ENCODE assay signal across 10 mouse cellular contexts in genomic region chr13:93840146-93840545, GRCm38 (mm10).
DNase-seq lines count a peak whose midpoint lies in the region; ATAC-seq and TF ChIP-seq lines count a peak whose summit lies in the region.
"Had no signal": no experiment of that assay in that cellular context is flagged by ENCODE, and none has a peak within 500 bp of the region (broad histone marks: within the 10 kb centered on the region; RNA-seq: fewer than 3 reads in every experiment).

No protein-coding gene starts in this region.

- H3K27ac ChIP-seq in forebrain, embryonic 10.5 days = peak overlapping the region; percentile 79
- H3K27ac ChIP-seq in forebrain, embryonic 16.5 days (ENCODE audit: low read length) = no peak overlapping the region; the same call in 1 of the 2 replicates
- peak overlapping the region; percentile 90 for H3K27ac ChIP-seq in midbrain, embryonic 11.5 days (ENCODE audit: low read depth, low read length)
- no peak overlapping the region for H3K27ac ChIP-seq in midbrain, embryonic 15.5 days
- peak overlapping the region; percentile 77 for H3K27ac ChIP-seq in heart, postnatal 0 days (ENCODE audit: low read depth)
- peak overlapping the region; percentile 68; the same call in 1 of the 2 replicates for H3K27ac ChIP-seq in neural tube, embryonic 15.5 days (replicated peaks)
- H3K27ac ChIP-seq in thymus, adult 2 months (ENCODE audit: control insufficient read depth, insufficient read depth, low read length) = no peak overlapping the region

- no peak overlapping the region for H3K4me2 ChIP-seq in forebrain, embryonic 16.5 days (ENCODE audit: low read length)
- H3K4me2 ChIP-seq in midbrain, embryonic 11.5 days = no peak overlapping the region
- H3K4me2 ChIP-seq in midbrain, embryonic 15.5 days = no peak overlapping the region
- no peak overlapping the region for H3K4me2 ChIP-seq in heart, postnatal 0 days (ENCODE audit: low read depth, low read length)
- no peak overlapping the region for H3K4me2 ChIP-seq in neural tube, embryonic 15.5 days

- 81% methylated on average over 2 of the region's 2 CpGs for WGBS in forebrain, embryonic 10.5 days
- 85% methylated on average over 2 of the region's 2 CpGs for WGBS in forebrain, embryonic 16.5 days
- WGBS in midbrain, embryonic 11.5 days = 77% methylated on average over 2 of the region's 2 CpGs
- 67% methylated on average over 2 of the region's 2 CpGs for WGBS in midbrain, embryonic 15.5 days
- 51% methylated on average over 2 of the region's 2 CpGs for WGBS in heart, postnatal 0 days
- 84% methylated on average over 2 of the region's 2 CpGs for WGBS in neural tube, embryonic 15.5 days
- 97% methylated on average over 2 of the region's 2 CpGs for WGBS in thymus, adult 2 months

- no peaks in the 10 kb centered on the region for H3K36me3 ChIP-seq in forebrain, embryonic 10.5 days (replicated peaks)
- H3K36me3 ChIP-seq in forebrain, embryonic 16.5 days (ENCODE audit: control insufficient read depth, insufficient read depth) = no peaks in the 10 kb centered on the region
- H3K36me3 ChIP-seq in midbrain, embryonic 11.5 days (ENCODE audit: control insufficient read depth, insufficient read depth, low read length) = no peaks in the 10 kb centered on the region
- H3K36me3 ChIP-seq in midbrain, embryonic 15.5 days (replicated peaks) = no peaks in the 10 kb centered on the region
- H3K36me3 ChIP-seq in heart, postnatal 0 days (replicated peaks; ENCODE audit: control insufficient read depth, insufficient read depth, low read length) = no peaks in the 10 kb centered on the region
- no peaks in the 10 kb centered on the region for H3K36me3 ChIP-seq in neural tube, embryonic 15.5 days
- no peaks in the 10 kb centered on the region for H3K36me3 ChIP-seq in thymus, adult 2 months (ENCODE audit: control insufficient read depth, insufficient read depth, low read length)

- H3K9me3 ChIP-seq in forebrain, embryonic 10.5 days = peaks cover 7% of the 10 kb centered on the region; the same call in 1 of the 2 replicates
- no peaks in the 10 kb centered on the region for H3K9me3 ChIP-seq in forebrain, embryonic 16.5 days (ENCODE audit: control insufficient read depth, low read length)
- H3K9me3 ChIP-seq in midbrain, embryonic 11.5 days (ENCODE audit: control insufficient read depth, low read length) = no peaks in the 10 kb centered on the region
- no peaks in the 10 kb centered on the region for H3K9me3 ChIP-seq in midbrain, embryonic 15.5 days
- no peaks in the 10 kb centered on the region for H3K9me3 ChIP-seq in heart, postnatal 0 days (replicated peaks; ENCODE audit: control insufficient read depth, low read length)
- no peaks in the 10 kb centered on the region for H3K9me3 ChIP-seq in neural tube, embryonic 15.5 days (replicated peaks)

- TF ChIP-seq POLR2A in thymus, adult 2 months (IDR thresholded peaks at IDR 0.05; ENCODE audit: control insufficient read depth, extremely low read depth, insufficient read depth, low read length, poor library complexity) = no peak

- H3K27me3 ChIP-seq in forebrain, embryonic 10.5 days (ENCODE audit: poor library complexity, severe bottlenecking) = no peaks in the 10 kb centered on the region
- no peaks in the 10 kb centered on the region for H3K27me3 ChIP-seq in forebrain, embryonic 16.5 days (replicated peaks; ENCODE audit: control insufficient read depth, insufficient read depth, low read length)
- no peaks in the 10 kb centered on the region for H3K27me3 ChIP-seq in midbrain, embryonic 11.5 days (ENCODE audit: control insufficient read depth, insufficient read depth, low read length)
- H3K27me3 ChIP-seq in midbrain, embryonic 15.5 days (replicated peaks) = no peaks in the 10 kb centered on the region
- H3K27me3 ChIP-seq in heart, postnatal 0 days (ENCODE audit: control insufficient read depth, insufficient read depth, low read length) = no peaks in the 10 kb centered on the region
- H3K27me3 ChIP-seq in neural tube, embryonic 15.5 days (replicated peaks) = no peaks in the 10 kb centered on the region
- no peaks in the 10 kb centered on the region for H3K27me3 ChIP-seq in thymus, adult 2 months (ENCODE audit: control insufficient read depth, insufficient read depth, low read length)

- peaks cover 46% of the 10 kb centered on the region for H3K4me1 ChIP-seq in forebrain, embryonic 10.5 days
- H3K4me1 ChIP-seq in forebrain, embryonic 16.5 days (replicated peaks; ENCODE audit: control insufficient read depth, insufficient read depth, low read length) = peaks cover 16% of the 10 kb centered on the region
- peaks cover 21% of the 10 kb centered on the region for H3K4me1 ChIP-seq in midbrain, embryonic 11.5 days (ENCODE audit: control insufficient read depth, insufficient read depth, low read length)
- H3K4me1 ChIP-seq in midbrain, embryonic 15.5 days = peaks cover 13% of the 10 kb centered on the region
- H3K4me1 ChIP-seq in heart, postnatal 0 days (ENCODE audit: control insufficient read depth, insufficient read depth) = peaks cover 19% of the 10 kb centered on the region; the same call in 1 of the 2 replicates
- peaks cover 16% of the 10 kb centered on the region for H3K4me1 ChIP-seq in neural tube, embryonic 15.5 days
- H3K4me1 ChIP-seq in thymus, adult 2 months (replicated peaks; ENCODE audit: control insufficient read depth, insufficient read depth, low read length) = peaks cover 12% of the 10 kb centered on the region

- TF ChIP-seq EP300 in heart, postnatal 0 days (IDR thresholded peaks at IDR 0.05; ENCODE audit: low read depth) = no peak

- DNase-seq in forebrain, embryonic 10.5 days (ENCODE audit: extremely low spot score, low spot score) = no peak
- no peak for DNase-seq in midbrain, embryonic 11.5 days (ENCODE audit: low spot score, missing footprints)
- DNase-seq in heart, postnatal 0 days (ENCODE audit: low spot score) = no peak
- DNase-seq in embryo, embryonic 10 days (ENCODE audit: low spot score) = no peak
- no peak for DNase-seq in thymus, adult 2 months
- DNase-seq: B cell, adult 2 months; lung, postnatal 36 days had no signal

- H3K9ac ChIP-seq in forebrain, embryonic 16.5 days (replicated peaks; ENCODE audit: low read depth, low read length) = no peak overlapping the region
- H3K9ac ChIP-seq in midbrain, embryonic 11.5 days (ENCODE audit: low read length) = no peak overlapping the region
- no peak overlapping the region for H3K9ac ChIP-seq in midbrain, embryonic 15.5 days
- H3K9ac ChIP-seq in heart, postnatal 0 days (replicated peaks; ENCODE audit: low read depth, low read length) = no peak overlapping the region
- no peak overlapping the region for H3K9ac ChIP-seq in neural tube, embryonic 15.5 days (replicated peaks)

- no peak for TF ChIP-seq CTCF in heart, postnatal 0 days (IDR thresholded peaks at IDR 0.05; ENCODE audit: low read depth)
- no peak for TF ChIP-seq CTCF in thymus, adult 2 months (IDR thresholded peaks at IDR 0.05; ENCODE audit: borderline replicate concordance, control insufficient read depth, extremely low read depth, insufficient read depth, low read length, poor library complexity)

- no peak for ATAC-seq in forebrain, embryonic 16.5 days
- ATAC-seq in midbrain, embryonic 11.5 days (ENCODE audit: low FRiP score) = no peak
- no peak for ATAC-seq in midbrain, embryonic 15.5 days (replicated peaks)
- ATAC-seq in heart, postnatal 0 days (ENCODE audit: insufficient read depth, low read depth) = no peak
- no peak for ATAC-seq in neural tube, embryonic 15.5 days (ENCODE audit: low FRiP score)

- no peak overlapping the region for H3K4me3 ChIP-seq in forebrain, embryonic 10.5 days
- no peak overlapping the region for H3K4me3 ChIP-seq in forebrain, embryonic 16.5 days (replicated peaks; ENCODE audit: low read length)
- no peak overlapping the region for H3K4me3 ChIP-seq in midbrain, embryonic 11.5 days (ENCODE audit: low read depth, low read length)
- H3K4me3 ChIP-seq in midbrain, embryonic 15.5 days = no peak overlapping the region
- H3K4me3 ChIP-seq in heart, postnatal 0 days (ENCODE audit: low read depth, low read length) = no peak overlapping the region
- H3K4me3 ChIP-seq in neural tube, embryonic 15.5 days (replicated peaks) = no peak overlapping the region
- no peak overlapping the region for H3K4me3 ChIP-seq in thymus, adult 2 months (ENCODE audit: control insufficient read depth, insufficient read depth, low read length)

Comparison
In these comparisons a context has a peak if more than half of its experiments do, and no peak if none do; other contexts are left out.
1. H3K27ac ChIP-seq: peak in forebrain, embryonic 10.5 days (single experiment), midbrain, embryonic 11.5 days (single experiment), heart, postnatal 0 days (single experiment) and neural tube, embryonic 15.5 days (single experiment); none in forebrain, embryonic 16.5 days (single experiment), midbrain, embryonic 15.5 days (single experiment) and thymus, adult 2 months (single experiment).